Mouse (Mus musculus): ENCODE results near the gene Inka1.
"Not testable (repeated sequence)": the region's sequence is repeated elsewhere in the genome, so short reads cannot be mapped to it uniquely, and the experiment has no call there.

The Inka1 gene

GRCm38 (mm10) chr9:107985131-107986119, at the start of gene Inka1:
Gene Inka1 (minus strand): TSS chr9:107985879.
- DNase-seq (ENCODE audit: low spot score): peak; percentile 93

GRCm38 (mm10) chr9:108032126-108032525, 46.4 kb upstream of the Inka1 start:
- DNase-seq (ENCODE audit: low spot score): no peak

DNA sequence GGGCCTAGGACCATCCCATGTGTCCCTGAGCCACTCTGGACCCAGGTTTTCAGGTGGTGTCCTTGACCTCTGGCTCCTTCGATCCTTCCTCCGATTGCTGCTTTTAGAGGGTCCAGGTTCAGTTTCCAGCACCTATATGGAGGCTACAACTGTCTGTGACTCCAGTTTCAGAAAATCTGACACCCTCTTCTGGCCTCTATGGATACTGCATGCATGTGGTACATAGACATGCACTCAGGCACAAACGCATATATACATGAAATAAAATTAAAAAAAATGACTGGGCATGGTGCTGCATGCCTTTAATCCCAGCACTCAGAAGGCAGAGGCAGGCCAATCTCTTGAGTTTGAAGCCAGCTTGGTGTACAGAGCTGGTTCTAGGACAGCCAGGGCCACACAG, 42.2 kb upstream of the Inka1 start:
- no peak for DNase-seq (ENCODE audit: low spot score)

DNA sequence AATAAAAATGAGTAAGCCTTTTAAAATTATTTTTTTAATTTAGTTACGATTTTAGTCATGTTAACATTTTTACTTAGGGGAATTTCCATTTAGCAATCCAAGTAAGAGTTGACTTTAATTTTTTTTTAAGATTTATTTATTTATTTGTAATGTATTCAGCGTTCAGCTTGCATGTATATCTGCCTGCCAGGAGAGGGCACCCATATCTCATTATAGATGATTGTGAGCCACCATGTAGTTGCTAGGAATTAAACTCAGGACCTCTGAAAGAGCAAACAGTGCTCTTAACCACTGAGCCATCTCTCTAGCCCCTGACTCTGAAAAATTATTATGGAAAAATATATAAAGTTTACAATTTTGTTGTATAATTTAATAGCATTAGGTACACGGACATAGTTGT, 40.9 kb upstream of the Inka1 start:
- no peak for DNase-seq (ENCODE audit: low spot score)

DNA sequence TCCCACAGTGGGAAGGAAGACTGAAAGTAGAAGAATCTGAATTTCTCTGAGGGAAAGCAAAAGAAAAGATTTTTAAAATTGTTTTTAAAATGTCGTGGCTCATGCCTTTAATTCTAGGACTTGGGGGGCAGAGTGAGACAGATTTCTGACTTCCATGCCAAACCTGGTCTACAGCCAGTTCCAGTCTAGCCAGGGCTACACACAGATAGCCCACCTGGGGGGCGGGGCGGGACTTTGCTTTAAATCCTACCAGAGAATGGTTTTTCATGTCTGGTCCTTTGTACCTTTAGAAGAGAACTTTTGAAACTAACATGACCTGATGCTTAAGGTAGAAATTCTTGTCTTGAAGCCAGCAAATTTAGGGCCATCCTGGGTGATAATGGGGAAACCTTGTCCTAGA, 37.5 kb upstream of the Inka1 start:
- DNase-seq (ENCODE audit: low spot score): no peak

DNA sequence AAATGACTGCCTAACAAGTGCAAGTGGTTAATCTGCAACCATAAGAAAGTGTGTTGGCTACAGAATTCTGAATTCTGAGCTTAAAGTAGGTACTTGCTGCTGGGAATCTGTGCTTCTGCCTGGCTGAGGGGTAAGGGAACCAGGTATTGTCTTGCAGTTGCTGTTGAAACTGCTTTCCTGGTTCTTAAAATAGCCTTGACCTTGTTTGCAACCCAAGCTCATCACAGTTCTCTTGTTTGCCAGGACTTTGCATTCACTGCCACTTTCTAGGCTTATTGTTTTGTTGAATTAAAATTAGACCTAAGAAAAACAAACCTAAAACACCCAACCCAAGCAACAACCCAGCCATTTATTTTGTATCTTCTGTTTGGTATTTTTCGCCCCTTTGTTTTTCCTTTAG, 35.1 kb upstream of the Inka1 start:
- DNase-seq (ENCODE audit: low spot score): no peak

DNA sequence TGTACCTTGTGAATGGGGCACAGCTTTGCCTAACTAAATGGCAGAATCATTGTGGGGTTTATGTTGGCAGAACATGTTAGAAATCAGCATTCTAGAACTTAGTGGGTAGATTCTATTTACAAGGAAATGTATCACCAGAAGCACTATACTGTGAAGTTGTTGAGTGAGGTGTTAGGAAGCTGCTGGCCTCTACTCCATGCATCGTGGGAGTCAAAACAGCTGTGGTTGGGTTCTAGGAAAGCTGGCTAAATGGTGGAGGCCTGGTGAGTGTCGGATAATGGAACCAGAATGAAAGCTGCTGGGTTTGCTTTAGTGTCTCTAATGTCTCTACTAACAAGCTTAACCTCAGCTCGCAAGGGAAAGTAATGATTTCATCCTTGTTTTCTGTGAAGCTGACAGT, 31.4 kb upstream of the Inka1 start:
- no peak for DNase-seq (ENCODE audit: low spot score)

DNA sequence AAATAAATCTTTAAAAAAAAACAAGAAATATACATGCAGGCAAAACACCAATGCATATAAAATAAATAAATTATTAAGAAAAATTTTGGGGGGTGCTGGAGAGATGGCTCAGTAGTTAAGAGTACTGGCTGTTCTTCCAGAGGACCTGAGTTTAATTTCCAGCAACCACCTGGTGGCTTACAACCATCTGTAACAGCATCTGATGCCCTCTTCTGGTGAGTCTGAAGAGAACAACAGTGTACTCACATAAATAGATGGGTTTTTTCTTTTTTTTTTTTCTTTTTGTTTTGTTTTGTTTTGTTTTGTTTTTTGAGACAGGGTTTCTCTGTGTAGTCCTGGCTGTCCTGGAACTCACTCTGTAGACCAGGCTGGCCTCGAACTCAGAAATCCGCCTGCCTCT, 27.9 kb upstream of the Inka1 start:
- not testable (repeated sequence) for DNase-seq (ENCODE audit: low spot score)

DNA sequence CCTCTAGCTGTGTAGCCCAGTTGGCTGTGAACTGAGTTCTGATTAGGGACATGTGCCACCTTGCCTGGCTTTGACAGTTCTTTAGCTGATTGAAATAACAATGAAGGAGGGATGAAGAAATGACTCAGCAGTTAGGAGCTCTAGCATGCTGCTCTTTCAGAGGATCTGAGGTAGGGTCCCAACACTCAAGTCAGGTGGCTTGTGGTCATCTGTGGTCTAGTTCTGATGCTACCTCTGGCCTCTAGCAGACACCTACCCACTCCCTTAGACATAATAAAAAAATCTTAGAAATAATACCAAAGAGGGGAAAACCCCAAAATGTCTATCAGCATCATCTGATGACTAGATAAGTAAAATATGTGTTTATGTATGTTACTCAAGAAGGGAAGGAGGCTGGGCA, 24.7 kb upstream of the Inka1 start:
- DNase-seq (ENCODE audit: low spot score): no peak

GRCm38 (mm10) chr9:108008041-108008440, 22.4 kb upstream of the Inka1 start:
- no peak for DNase-seq (ENCODE audit: low spot score)

DNA sequence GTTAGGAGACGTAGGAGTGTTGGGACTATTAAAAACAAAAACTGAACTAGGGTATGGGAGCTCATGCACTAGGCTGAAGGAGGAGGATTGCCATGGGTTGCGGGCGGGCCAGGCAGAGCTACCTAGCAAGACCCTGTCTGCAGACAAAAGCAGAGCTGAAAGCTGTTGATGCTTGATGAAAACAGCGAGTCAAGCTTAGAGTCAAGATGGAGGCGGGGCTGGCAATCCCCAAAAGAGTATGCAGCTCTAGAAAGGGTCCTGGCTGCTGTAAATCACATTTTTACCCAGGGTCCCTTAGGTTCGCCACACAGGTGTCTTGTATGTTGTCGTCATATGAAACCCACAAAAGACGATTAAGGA, 17.8 kb upstream of the Inka1 start:
- no peak for DNase-seq (ENCODE audit: low spot score)

DNA sequence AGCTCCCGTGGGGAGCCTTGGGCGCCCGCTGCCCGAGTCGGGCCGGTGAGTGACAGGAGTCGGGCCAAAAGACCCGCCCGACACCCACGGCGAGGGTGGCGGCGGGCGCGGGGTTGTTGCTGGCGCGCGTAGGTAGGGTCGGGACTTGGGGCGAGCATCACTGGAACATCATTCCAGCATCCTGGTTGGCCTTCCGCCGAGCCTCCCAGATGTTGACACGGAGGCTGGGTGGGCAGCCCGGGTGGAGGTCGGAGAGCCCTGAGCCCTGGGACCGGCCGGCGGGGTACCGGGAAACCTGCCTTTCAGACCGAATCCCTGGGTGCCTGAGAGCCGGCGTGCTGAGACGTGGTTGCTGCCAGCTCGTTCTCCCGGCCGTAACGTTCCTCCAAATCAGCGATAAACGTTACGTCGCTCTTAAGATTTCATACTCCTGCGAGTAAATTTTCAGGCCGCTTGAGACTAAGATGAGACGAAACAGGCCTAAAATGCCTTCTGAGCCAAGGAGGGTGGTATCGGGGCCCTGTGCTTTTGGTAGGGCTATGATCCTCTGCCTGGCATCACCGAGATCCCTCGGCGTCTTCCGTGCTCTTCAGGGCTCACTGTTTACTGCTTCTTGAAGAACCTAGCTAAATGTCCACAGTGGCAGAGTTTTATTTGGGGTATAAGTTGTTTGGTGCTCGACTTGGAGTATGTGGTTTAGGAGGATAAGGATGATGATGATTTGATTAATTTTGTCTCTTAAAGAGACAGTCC, 17.3 kb upstream of the Inka1 start:
- DNase-seq (ENCODE audit: low spot score): peak; percentile 38

DNA sequence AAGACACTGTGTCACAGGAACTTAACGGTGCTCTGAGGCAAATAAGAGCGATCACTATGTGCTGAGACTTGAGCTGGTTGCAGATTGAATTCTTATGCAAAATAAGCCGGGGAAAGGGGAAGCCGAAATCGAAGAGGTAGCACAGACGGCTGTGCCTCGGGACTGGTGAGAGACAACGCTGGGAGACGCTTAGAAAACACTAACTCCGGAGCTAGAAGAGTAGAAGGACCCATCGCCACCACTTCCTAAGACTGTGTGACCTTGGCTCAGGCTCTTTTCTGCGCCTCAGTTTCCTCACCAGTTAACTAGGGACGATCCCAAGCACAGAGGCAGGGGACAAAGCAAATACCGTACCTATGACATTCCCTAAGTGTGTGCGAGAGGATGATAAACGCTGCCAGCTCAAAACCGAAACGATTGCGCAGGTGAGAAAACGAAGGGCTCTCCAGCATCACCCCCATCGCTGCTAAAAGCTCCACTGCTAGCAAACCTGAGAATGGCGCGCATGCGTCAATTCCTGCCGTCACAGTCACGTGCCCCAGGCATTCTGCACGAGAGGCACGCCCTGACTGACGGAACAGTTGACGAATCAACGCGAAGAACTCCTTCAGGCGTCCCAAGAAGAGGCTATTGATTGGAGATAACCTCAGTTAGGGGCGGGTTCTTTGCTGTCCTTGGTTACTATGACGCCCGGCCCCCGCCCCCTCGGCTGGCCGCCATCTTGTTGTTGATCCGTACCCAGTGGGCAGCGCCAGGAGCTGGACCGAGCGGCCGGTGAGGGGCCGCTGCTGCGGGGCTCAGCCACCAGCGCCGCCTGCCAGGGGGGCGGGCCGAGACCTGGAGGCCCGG, 16.5 kb upstream of the Inka1 start, which contains the start of gene Ip6k1:
Gene Ip6k1, plus strand, starts transcription at position 580 of the 849 bp plus-strand sequence.
- peak; percentile 100 for DNase-seq (ENCODE audit: low spot score)

GRCm38 (mm10) chr9:107996049-107996448, 10.4 kb upstream of the Inka1 start, which contains the start of gene Gm20662:
Gene Gm20662 (plus strand): TSS chr9:107996349.
- DNase-seq (ENCODE audit: low spot score): no peak

- DNase-seq (ENCODE audit: low spot score): no peak
Measured at GRCm38 (mm10) chr9:107995513-107995912, 9.8 kb upstream of the Inka1 start.

DNA sequence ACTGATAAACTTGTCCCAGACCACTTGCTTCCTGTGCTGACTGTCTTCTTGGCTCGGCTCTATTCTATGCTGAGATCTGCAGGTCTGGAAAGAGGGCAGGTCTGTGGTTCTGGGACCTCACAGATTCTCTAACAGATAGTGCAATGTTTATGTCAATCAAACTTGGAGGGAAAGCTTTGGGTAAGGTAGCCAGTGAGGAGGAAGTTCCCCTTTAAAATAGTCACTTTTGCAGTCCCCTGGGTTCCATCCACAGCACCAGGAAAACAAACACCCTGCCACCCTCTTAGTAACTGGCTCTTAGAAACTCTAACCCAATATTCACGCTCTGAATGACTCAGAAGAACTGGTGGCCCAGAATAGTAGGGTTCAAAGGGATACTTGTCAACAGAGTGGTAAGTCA, 8.8 kb upstream of the Inka1 start:
- DNase-seq (ENCODE audit: low spot score): no peak

GRCm38 (mm10) chr9:107993013-107993412, 7.3 kb upstream of the Inka1 start:
- DNase-seq (ENCODE audit: low spot score): no peak

DNA sequence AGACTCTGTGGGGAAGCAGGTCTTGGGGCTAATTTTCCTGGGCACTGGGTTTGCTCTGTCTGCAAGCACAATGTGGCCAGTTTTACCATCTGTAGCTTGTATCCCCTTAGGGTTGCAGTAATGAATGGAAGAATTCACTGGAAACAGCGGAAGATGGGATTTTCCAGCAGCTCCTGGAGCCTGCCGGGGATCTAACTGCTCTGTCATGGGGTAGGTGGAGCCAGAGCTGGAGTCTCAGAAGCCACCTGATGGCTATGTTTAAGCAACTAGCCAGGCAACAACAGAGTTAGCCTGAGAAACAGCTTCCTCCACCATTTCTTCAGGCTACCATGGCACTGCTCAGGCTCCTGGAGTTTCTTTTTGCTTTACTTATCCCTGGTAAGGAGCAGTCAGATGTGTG, 6.5 kb upstream of the Inka1 start, which contains the start of gene Cdhr4:
Gene Cdhr4, plus strand, starts transcription at position 301 of the 400 bp plus-strand sequence.
- DNase-seq (ENCODE audit: low spot score): no peak

- DNase-seq (ENCODE audit: low spot score): no peak
Measured at GRCm38 (mm10) chr9:107987950-107988349, 2.3 kb upstream of the Inka1 start.

DNA sequence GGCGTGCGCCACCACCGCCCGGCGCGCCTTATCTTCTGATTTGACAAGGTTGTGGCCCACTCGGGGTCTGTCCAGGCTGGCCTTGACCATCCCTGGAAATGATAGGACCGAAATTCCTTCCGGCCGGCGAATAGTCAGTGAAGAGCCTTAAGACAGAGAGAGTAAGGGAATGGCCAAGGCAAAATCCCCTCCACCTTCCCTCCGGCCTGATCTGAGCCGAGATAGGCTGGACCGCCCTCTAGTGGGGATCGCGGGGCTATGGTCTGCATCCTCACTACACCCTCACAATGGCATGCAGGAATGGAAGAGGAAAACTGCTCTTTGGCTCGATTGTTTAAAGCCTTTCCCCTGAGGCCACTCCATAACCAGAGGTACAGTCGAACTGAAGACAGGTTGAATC, 697 bp upstream of the Inka1 start:
- no peak for DNase-seq (ENCODE audit: low spot score)

- DNase-seq (ENCODE audit: low spot score): no peak
Measured at GRCm38 (mm10) chr9:107984754-107985055, 974 bp downstream of the Inka1 start.
